Mouse (Mus musculus): ENCODE measurements around the gene Car9. TPM values are rescaled to one million over a fixed set of nuclear protein-coding genes. Genes with fewer than 3 reads are reported as not detected.
"Not testable (repeated sequence)": the region's sequence is repeated elsewhere in the genome, so short reads cannot be mapped to it uniquely, and the experiment has no call there.

Gene Car9
- polyA plus RNA-seq, 1 experiment from 2014 or later = 3.8 TPM

GRCm38 (mm10) chr4:43478534-43478858 lies 28.3 kb upstream of the Car9 start:
- 44% methylated on average over 8 of the region's 8 CpGs for WGBS
- 0 out of 2 replicates have a peak, but pooled peaks have one; percentile 7 for ATAC-seq (replicated peaks; ENCODE audit: extremely low read depth, insufficient read depth, low FRiP score)

GRCm38 (mm10) chr4:43478906-43479832 lies 27.6 kb upstream of the Car9 start:
- Histone ChIP-seq H3K9me3 (replicated peaks; ENCODE audit: control insufficient read depth, low read length) (no peaks in the 10 kb centered on the region), H3K27me3 (ENCODE audit: control insufficient read depth, insufficient read depth, low read length) (no peaks in the 10 kb centered on the region), H3K9ac (ENCODE audit: low read length) (no peak overlapping the region), H3K4me2 (ENCODE audit: low read depth, low read length) (peak overlapping the region; percentile 58), H3K27ac (ENCODE audit: low read length) (no peak overlapping the region), H3K4me1 (ENCODE audit: control insufficient read depth, insufficient read depth, low read length) (peaks cover 4% of the 10 kb centered on the region; the same call in 1 of the 2 replicates), H3K4me3 (ENCODE audit: low read length) (no peak overlapping the region), H3K36me3 (ENCODE audit: control insufficient read depth, insufficient read depth) (no peaks in the 10 kb centered on the region)
- WGBS = 47% methylated on average over 24 of the region's 24 CpGs
- no peak for ATAC-seq (replicated peaks; ENCODE audit: extremely low read depth, insufficient read depth, low FRiP score)

More at GRCm38 (mm10) chr4:43478534-43478858, 28.3 kb upstream of the Car9 start:
- H3K27ac ChIP-seq (ENCODE audit: low read length) = peak overlapping the region; percentile 62
- no peaks in the 10 kb centered on the region for H3K36me3 ChIP-seq (ENCODE audit: control insufficient read depth, insufficient read depth)
- H3K4me3 ChIP-seq (ENCODE audit: low read length) = peak overlapping the region; percentile 43
- H3K4me2 ChIP-seq (ENCODE audit: low read depth, low read length) = peak overlapping the region; percentile 58
- H3K4me1 ChIP-seq (ENCODE audit: control insufficient read depth, insufficient read depth, low read length) = peaks cover 4% of the 10 kb centered on the region; the same call in 1 of the 2 replicates
- H3K9me3 ChIP-seq (replicated peaks; ENCODE audit: control insufficient read depth, low read length) = no peaks in the 10 kb centered on the region
- H3K27me3 ChIP-seq (ENCODE audit: control insufficient read depth, insufficient read depth, low read length) = no peaks in the 10 kb centered on the region
- peak overlapping the region; percentile 58 for H3K9ac ChIP-seq (ENCODE audit: low read length)

- no peak overlapping the region for H3K9ac ChIP-seq (ENCODE audit: low read length)
- WGBS = 76% methylated on average over 5 of the region's 5 CpGs
Observed at GRCm38 (mm10) chr4:43480985-43481384, 25.8 kb upstream of the Car9 start.

GRCm38 (mm10) chr4:43481894-43482456 lies 24.8 kb upstream of the Car9 start:
- Histone ChIP-seq H3K36me3 (ENCODE audit: control insufficient read depth, insufficient read depth) (no peaks in the 10 kb centered on the region), H3K9ac (ENCODE audit: low read length) (no peak overlapping the region), H3K27ac (ENCODE audit: low read length) (no peak overlapping the region), H3K27me3 (ENCODE audit: control insufficient read depth, insufficient read depth, low read length) (no peaks in the 10 kb centered on the region), H3K4me3 (ENCODE audit: low read length) (no peak overlapping the region; the same call in 1 of the 2 replicates), H3K4me2 (ENCODE audit: low read depth, low read length) (peak overlapping the region; percentile 26), H3K4me1 (ENCODE audit: control insufficient read depth, insufficient read depth, low read length) (peaks cover 4% of the 10 kb centered on the region; the same call in 1 of the 2 replicates), H3K9me3 (replicated peaks; ENCODE audit: control insufficient read depth, low read length) (no peaks in the 10 kb centered on the region; the same call in 1 of the 2 replicates)
- WGBS = 49% methylated on average over 7 of the region's 7 CpGs
- ATAC-seq (replicated peaks; ENCODE audit: extremely low read depth, insufficient read depth, low FRiP score) = no peak

More at GRCm38 (mm10) chr4:43480985-43481384, 25.8 kb upstream of the Car9 start:
- no peak overlapping the region for H3K27ac ChIP-seq (ENCODE audit: low read length)
- no peak for ATAC-seq (replicated peaks; ENCODE audit: extremely low read depth, insufficient read depth, low FRiP score)
- H3K36me3 ChIP-seq (ENCODE audit: control insufficient read depth, insufficient read depth) = no peaks in the 10 kb centered on the region
- H3K9me3 ChIP-seq (replicated peaks; ENCODE audit: control insufficient read depth, low read length) = no peaks in the 10 kb centered on the region; the same call in 1 of the 2 replicates
- H3K4me3 ChIP-seq (ENCODE audit: low read length) = no peak overlapping the region
- no peak overlapping the region for H3K4me2 ChIP-seq (ENCODE audit: low read depth, low read length)
- H3K27me3 ChIP-seq (ENCODE audit: control insufficient read depth, insufficient read depth, low read length) = no peaks in the 10 kb centered on the region
- peaks cover 4% of the 10 kb centered on the region; the same call in 1 of the 2 replicates for H3K4me1 ChIP-seq (ENCODE audit: control insufficient read depth, insufficient read depth, low read length)

DNA sequence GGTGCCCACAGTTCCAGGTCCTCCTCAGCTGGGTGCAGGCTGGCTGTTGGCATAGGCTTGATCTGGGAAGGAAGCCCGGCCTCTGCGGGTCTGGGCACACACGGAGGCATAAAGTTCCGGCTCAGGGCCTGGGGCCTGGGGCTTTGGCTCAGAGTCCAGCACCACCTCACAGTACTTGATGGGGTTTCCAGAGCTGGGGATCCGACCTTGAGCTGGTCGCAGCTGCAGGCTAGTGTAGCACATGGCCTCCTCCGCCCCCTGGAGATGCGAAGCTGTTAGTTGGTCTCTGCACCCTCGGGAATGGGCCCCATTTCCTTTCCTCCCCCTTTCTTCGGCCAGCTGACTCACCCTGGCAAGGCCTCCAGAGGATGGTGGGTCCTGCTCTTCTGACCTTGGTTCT lies 24.2 kb upstream of the Car9 start:
- peak overlapping the region; percentile 0; the same call in 1 of the 2 replicates for H3K4me3 ChIP-seq (ENCODE audit: low read length)
- 0 out of 2 replicates have a peak overlapping the region, but pooled peaks have one; percentile 21 for H3K9ac ChIP-seq (ENCODE audit: low read length)
- H3K9me3 ChIP-seq (replicated peaks; ENCODE audit: control insufficient read depth, low read length) = no peaks in the 10 kb centered on the region; the same call in 1 of the 2 replicates
- 57% methylated on average over 10 of the region's 10 CpGs for WGBS
- ATAC-seq (replicated peaks; ENCODE audit: extremely low read depth, insufficient read depth, low FRiP score) = no peak
- peaks cover 4% of the 10 kb centered on the region; the same call in 1 of the 2 replicates for H3K4me1 ChIP-seq (ENCODE audit: control insufficient read depth, insufficient read depth, low read length)
- no peaks in the 10 kb centered on the region for H3K27me3 ChIP-seq (ENCODE audit: control insufficient read depth, insufficient read depth, low read length)
- H3K4me2 ChIP-seq (ENCODE audit: low read depth, low read length) = peak overlapping the region; percentile 26
- H3K27ac ChIP-seq (ENCODE audit: low read length) = no peak overlapping the region
- no peaks in the 10 kb centered on the region for H3K36me3 ChIP-seq (ENCODE audit: control insufficient read depth, insufficient read depth)

GRCm38 (mm10) chr4:43483535-43484091 lies 23.2 kb upstream of the Car9 start, which contains the start of gene Sit1:
Gene Sit1 (minus strand): TSS chr4:43483734.
- 53% methylated on average over 12 of the region's 12 CpGs for WGBS
- Histone ChIP-seq H3K4me1 (ENCODE audit: control insufficient read depth, insufficient read depth, low read length) (0 out of 2 replicates have a peak, but pooled peaks cover under 1% of the 10 kb centered on the region), H3K36me3 (ENCODE audit: control insufficient read depth, insufficient read depth) (no peaks in the 10 kb centered on the region), H3K27ac (ENCODE audit: low read length) (no peak within 1 kb of the TSS), H3K4me2 (ENCODE audit: low read depth, low read length) (peak within 1 kb of the TSS; percentile 26), H3K27me3 (ENCODE audit: control insufficient read depth, insufficient read depth, low read length) (no peaks in the 10 kb centered on the region), H3K4me3 (ENCODE audit: low read length) (peak within 1 kb of the TSS; percentile 14; the same call in 1 of the 2 replicates), H3K9me3 (replicated peaks; ENCODE audit: control insufficient read depth, low read length) (no peaks in the 10 kb centered on the region; the same call in 1 of the 2 replicates), H3K9ac (ENCODE audit: low read length) (0 out of 2 replicates have a peak within 1 kb of the TSS, but pooled peaks have one; percentile 21)
- peak; percentile 21; the same call in 1 of the 2 replicates for ATAC-seq (replicated peaks; ENCODE audit: extremely low read depth, insufficient read depth, low FRiP score)

GRCm38 (mm10) chr4:43485666-43486065 lies 21.1 kb upstream of the Car9 start:
- H3K36me3 ChIP-seq (ENCODE audit: control insufficient read depth, insufficient read depth); H3K4me3 ChIP-seq (ENCODE audit: low read length); H3K27ac ChIP-seq (ENCODE audit: low read length); H3K4me2 ChIP-seq (ENCODE audit: low read depth, low read length); H3K9me3 ChIP-seq (replicated peaks; ENCODE audit: control insufficient read depth, low read length); H3K4me1 ChIP-seq (ENCODE audit: control insufficient read depth, insufficient read depth, low read length); H3K27me3 ChIP-seq (ENCODE audit: control insufficient read depth, insufficient read depth, low read length); ATAC-seq (replicated peaks; ENCODE audit: extremely low read depth, insufficient read depth, low FRiP score); H3K9ac ChIP-seq (ENCODE audit: low read length): not testable (repeated sequence)
- WGBS = 80% methylated on average over 5 of the region's 5 CpGs

GRCm38 (mm10) chr4:43489611-43490010 lies 17.2 kb upstream of the Car9 start:
- Histone ChIP-seq H3K4me2 (ENCODE audit: low read depth, low read length) (no peak overlapping the region), H3K27ac (ENCODE audit: low read length) (no peak overlapping the region), H3K9me3 (replicated peaks; ENCODE audit: control insufficient read depth, low read length) (peaks cover 3% of the 10 kb centered on the region), H3K4me1 (ENCODE audit: control insufficient read depth, insufficient read depth, low read length) (peaks cover 6% of the 10 kb centered on the region), H3K36me3 (ENCODE audit: control insufficient read depth, insufficient read depth) (no peaks in the 10 kb centered on the region), H3K4me3 (ENCODE audit: low read length) (no peak overlapping the region), H3K27me3 (ENCODE audit: control insufficient read depth, insufficient read depth, low read length) (no peaks in the 10 kb centered on the region), H3K9ac (ENCODE audit: low read length) (no peak overlapping the region)
- WGBS = 89% methylated on average over 3 of the region's 3 CpGs
- no peak for ATAC-seq (replicated peaks; ENCODE audit: extremely low read depth, insufficient read depth, low FRiP score)
